8 mouse cellular contexts compared by ENCODE assay signal in the genomic region with DNA sequence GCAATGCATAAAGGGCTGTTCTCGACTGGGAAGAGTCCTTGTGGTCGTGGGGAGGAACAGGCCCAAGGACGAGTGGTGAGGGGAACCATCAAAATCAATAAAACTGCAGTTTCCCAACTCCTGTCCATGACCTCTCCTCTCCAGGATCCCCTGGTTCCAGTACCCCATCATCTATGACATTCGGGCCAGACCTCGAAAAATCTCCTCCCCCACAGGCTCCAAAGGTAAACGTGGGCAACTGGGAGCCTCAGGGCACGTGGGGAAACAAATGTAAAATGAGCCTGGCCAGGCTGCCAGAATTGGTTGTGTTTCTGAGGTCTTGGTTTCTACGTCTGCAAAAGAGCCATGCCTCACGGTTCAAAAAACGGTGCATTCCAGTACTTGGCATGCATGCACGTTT. TPM values are rescaled to one million over a fixed set of nuclear protein-coding genes. Genes with fewer than 3 reads are reported as not detected.
A peak's percentile ranks its signal among the peaks of the same experiment; 100 is the strongest.
DNase-seq lines count a peak whose midpoint lies in the region; ATAC-seq and TF ChIP-seq lines count a peak whose summit lies in the region.

No protein-coding gene starts in this region.

- no peak for DNase-seq in heart, postnatal 0 days (ENCODE audit: low spot score)
- DNase-seq in heart, postnatal 4 days = no peak
- peak; percentile 89 for DNase-seq in midbrain, embryonic 11.5 days (ENCODE audit: low spot score, missing footprints)
- DNase-seq in retina, postnatal 1 day = no peak
- DNase-seq in left cerebral cortex, postnatal 36 days (ENCODE audit: low spot score in 2 of 2) = no peak
- no peak for DNase-seq in left cerebral cortex, postnatal 14 days (ENCODE audit: low spot score in 2 of 2)

- peaks cover 25% of the 10 kb centered on the region for H3K4me1 ChIP-seq in heart, postnatal 0 days (ENCODE audit: control insufficient read depth, insufficient read depth)
- H3K4me1 ChIP-seq in bone marrow, adult 2 months (ENCODE audit: control insufficient read depth, insufficient read depth, low read length) = peaks cover 2% of the 10 kb centered on the region; the same call in 1 of the 2 replicates
- H3K4me1 ChIP-seq in hindbrain, embryonic 12.5 days = peaks cover 30% of the 10 kb centered on the region
- H3K4me1 ChIP-seq in midbrain, embryonic 11.5 days (ENCODE audit: control insufficient read depth, insufficient read depth, low read length) = peaks cover 16% of the 10 kb centered on the region

- no peaks in the 10 kb centered on the region for H3K9me3 ChIP-seq in heart, postnatal 0 days (replicated peaks; ENCODE audit: control insufficient read depth, low read length)
- no peaks in the 10 kb centered on the region for H3K9me3 ChIP-seq in hindbrain, embryonic 12.5 days (replicated peaks)
- H3K9me3 ChIP-seq in midbrain, embryonic 11.5 days (ENCODE audit: control insufficient read depth, low read length) = no peaks in the 10 kb centered on the region

- no peak for ATAC-seq in heart, postnatal 0 days (ENCODE audit: insufficient read depth, low read depth)
- ATAC-seq in hindbrain, embryonic 12.5 days (ENCODE audit: low FRiP score) = no peak
- ATAC-seq in midbrain, embryonic 11.5 days (ENCODE audit: low FRiP score) = no peak

- WGBS in heart, postnatal 0 days = 9% methylated on average over 11 of the region's 11 CpGs
- WGBS in bone marrow, adult 2 months = 15% methylated on average over 11 of the region's 11 CpGs
- WGBS in hindbrain, embryonic 12.5 days = 19% methylated on average over 11 of the region's 11 CpGs
- 22% methylated on average over 11 of the region's 11 CpGs for WGBS in midbrain, embryonic 11.5 days

- no peak for TF ChIP-seq EP300 in heart, postnatal 0 days (IDR thresholded peaks at IDR 0.05; ENCODE audit: low read depth)

- intact Hi-C loops in left cerebral cortex, postnatal 36 days (cut with DNase I) = loop anchor here (1.0 kb wide), 2 partner anchors 28 to 32 kb away; a partner anchor contains a TSS
- intact Hi-C loops in left cerebral cortex, postnatal 14 days (cut with DNase I) = loop anchor here (2.0 kb wide), 1 partner anchor 28 kb away; a partner anchor contains a TSS

- no peaks in the 10 kb centered on the region for H3K27me3 ChIP-seq in heart, postnatal 0 days (ENCODE audit: control insufficient read depth, insufficient read depth, low read length)
- no peaks in the 10 kb centered on the region for H3K27me3 ChIP-seq in hindbrain, embryonic 12.5 days
- no peaks in the 10 kb centered on the region for H3K27me3 ChIP-seq in midbrain, embryonic 11.5 days (ENCODE audit: control insufficient read depth, insufficient read depth, low read length)

- no peak for TF ChIP-seq POLR2A in bone marrow, adult 2 months (IDR thresholded peaks at IDR 0.05; ENCODE audit: borderline replicate concordance, control insufficient read depth, low read depth, low read length)

- peaks cover 44% of the 10 kb centered on the region for H3K36me3 ChIP-seq in heart, postnatal 0 days (replicated peaks; ENCODE audit: control insufficient read depth, insufficient read depth, low read length)
- peaks cover 41% of the 10 kb centered on the region for H3K36me3 ChIP-seq in hindbrain, embryonic 12.5 days
- H3K36me3 ChIP-seq in midbrain, embryonic 11.5 days (ENCODE audit: control insufficient read depth, insufficient read depth, low read length) = peaks cover 4% of the 10 kb centered on the region; the same call in 1 of the 2 replicates

- peak overlapping the region; percentile 96 for H3K4me2 ChIP-seq in heart, postnatal 0 days (ENCODE audit: low read depth, low read length)
- peak overlapping the region; percentile 93 for H3K4me2 ChIP-seq in hindbrain, embryonic 12.5 days (replicated peaks)
- H3K4me2 ChIP-seq in midbrain, embryonic 11.5 days = peak overlapping the region; percentile 98

- peak overlapping the region; percentile 93 for H3K9ac ChIP-seq in heart, postnatal 0 days (replicated peaks; ENCODE audit: low read depth, low read length)
- peak overlapping the region; percentile 92 for H3K9ac ChIP-seq in hindbrain, embryonic 12.5 days
- H3K9ac ChIP-seq in midbrain, embryonic 11.5 days (ENCODE audit: low read length) = peak overlapping the region; percentile 91

- H3K27ac ChIP-seq in heart, postnatal 0 days (ENCODE audit: low read depth) = peak overlapping the region; percentile 91
- H3K27ac ChIP-seq in bone marrow, adult 2 months (ENCODE audit: control insufficient read depth, insufficient read depth, low read depth, low read length, poor library complexity) = no peak overlapping the region
- H3K27ac ChIP-seq in hindbrain, embryonic 12.5 days = no peak overlapping the region
- H3K27ac ChIP-seq in midbrain, embryonic 11.5 days (ENCODE audit: low read depth, low read length) = no peak overlapping the region

- peak overlapping the region; percentile 90 for H3K4me3 ChIP-seq in heart, postnatal 0 days (ENCODE audit: low read depth, low read length)
- peak overlapping the region; percentile 96 for H3K4me3 ChIP-seq in bone marrow, adult 2 months (replicated peaks; ENCODE audit: control insufficient read depth, low read depth, low read length)
- peak overlapping the region; percentile 91 for H3K4me3 ChIP-seq in hindbrain, embryonic 12.5 days
- H3K4me3 ChIP-seq in midbrain, embryonic 11.5 days (ENCODE audit: low read depth, low read length) = peak overlapping the region; percentile 91

- no peak for TF ChIP-seq CTCF in heart, postnatal 0 days (IDR thresholded peaks at IDR 0.05; ENCODE audit: low read depth)
- no peak for TF ChIP-seq CTCF in bone marrow, adult 2 months (IDR thresholded peaks at IDR 0.05; ENCODE audit: control insufficient read depth, insufficient read depth, low read length)

RNA-seq across cellular contexts. Expression of a gene that starts 0.8 kb away (rescaled TPM):
- total RNA-seq in heart, postnatal 0 days (2014; rRNA removed; ENCODE audit: low replicate concordance) = 407 and 409 TPM in 2 replicates
- 423 and 432 TPM in 2 replicates for polyA plus RNA-seq in heart, postnatal 0 days (2015; fragmentation: Nextera tagmentation; extraction: Ambion mirVana)
- total RNA-seq in heart, postnatal 4 days (2021) = 100 to 1,000 TPM; 398 to 399 TPM
- polyA plus RNA-seq in bone marrow, adult 2 months (2011; ENCODE audit: insufficient read depth, insufficient read length, low replicate concordance, missing spikeins) = 143 and 213 TPM in 2 replicates
- polyA plus RNA-seq in hindbrain, embryonic 12.5 days (2016; fragmentation: Nextera tagmentation; extraction: Ambion mirVana) = 291 and 292 TPM in 2 replicates
- 343 and 353 TPM in 2 replicates for polyA plus RNA-seq in midbrain, embryonic 11.5 days (2014; fragmentation: Nextera tagmentation; extraction: Ambion mirVana)
- 100 to 1,000 TPM; 113 to 127 TPM for total RNA-seq in left cerebral cortex, postnatal 36 days (2021)
- total RNA-seq in left cerebral cortex, postnatal 14 days (2021) = 100 to 1,000 TPM; 133 to 144 TPM

RNA-seq across cellular contexts. Expression of a gene that starts 0.9 kb away (rescaled TPM):
- total RNA-seq in heart, postnatal 0 days (2014; rRNA removed; ENCODE audit: low replicate concordance) = 94.9 and 106 TPM in 2 replicates
- polyA plus RNA-seq in heart, postnatal 0 days (2015; fragmentation: Nextera tagmentation; extraction: Ambion mirVana) = 85.6 and 97.0 TPM in 2 replicates
- 10 to 100 TPM; 72.9 to 73.6 TPM for total RNA-seq in heart, postnatal 4 days (2021)
- 101 and 149 TPM in 2 replicates for polyA plus RNA-seq in bone marrow, adult 2 months (2011; ENCODE audit: insufficient read depth, insufficient read length, low replicate concordance, missing spikeins)
- polyA plus RNA-seq in hindbrain, embryonic 12.5 days (2016; fragmentation: Nextera tagmentation; extraction: Ambion mirVana) = 131 and 138 TPM in 2 replicates
- 215 and 219 TPM in 2 replicates for polyA plus RNA-seq in midbrain, embryonic 11.5 days (2014; fragmentation: Nextera tagmentation; extraction: Ambion mirVana)
- 10 to 100 TPM; 41.8 to 45.9 TPM for total RNA-seq in left cerebral cortex, postnatal 36 days (2021)
- total RNA-seq in left cerebral cortex, postnatal 14 days (2021) = 10 to 100 TPM; 45.6 to 45.9 TPM

RNA-seq across cellular contexts. Expression of a gene that starts 25.6 kb away (rescaled TPM):
- total RNA-seq in heart, postnatal 0 days (2014; rRNA removed; ENCODE audit: low replicate concordance) = 2.4 and 6.3 TPM in 2 replicates
- 4.3 and 4.5 TPM in 2 replicates for polyA plus RNA-seq in heart, postnatal 0 days (2015; fragmentation: Nextera tagmentation; extraction: Ambion mirVana)
- 1 to 10 TPM; 5.3 to 5.4 TPM for total RNA-seq in heart, postnatal 4 days (2021)
- polyA plus RNA-seq in bone marrow, adult 2 months (2011; ENCODE audit: insufficient read depth, insufficient read length, low replicate concordance, missing spikeins) = 239 and 439 TPM in 2 replicates
- 5.6 TPM in 2 replicates for polyA plus RNA-seq in hindbrain, embryonic 12.5 days (2016; fragmentation: Nextera tagmentation; extraction: Ambion mirVana)
- polyA plus RNA-seq in midbrain, embryonic 11.5 days (2014; fragmentation: Nextera tagmentation; extraction: Ambion mirVana) = 5.1 and 6.3 TPM in 2 replicates
- total RNA-seq in left cerebral cortex, postnatal 36 days (2021) = 1 to 10 TPM; 3.7 to 6.6 TPM
- total RNA-seq in left cerebral cortex, postnatal 14 days (2021) = 1 to 10 TPM; 3.6 to 4.0 TPM

RNA-seq across cellular contexts. Expression of a gene that starts 28.3 kb away (rescaled TPM):
- total RNA-seq in heart, postnatal 0 days (2014; rRNA removed; ENCODE audit: low replicate concordance) = 119 and 153 TPM in 2 replicates
- 492 and 535 TPM in 2 replicates for polyA plus RNA-seq in heart, postnatal 0 days (2015; fragmentation: Nextera tagmentation; extraction: Ambion mirVana)
- total RNA-seq in heart, postnatal 4 days (2021) = 100 to 1,000 TPM; 259 to 300 TPM
- 138 and 208 TPM in 2 replicates for polyA plus RNA-seq in bone marrow, adult 2 months (2011; ENCODE audit: insufficient read depth, insufficient read length, low replicate concordance, missing spikeins)
- 519 and 565 TPM in 2 replicates for polyA plus RNA-seq in hindbrain, embryonic 12.5 days (2016; fragmentation: Nextera tagmentation; extraction: Ambion mirVana)
- 532 and 550 TPM in 2 replicates for polyA plus RNA-seq in midbrain, embryonic 11.5 days (2014; fragmentation: Nextera tagmentation; extraction: Ambion mirVana)
- total RNA-seq in left cerebral cortex, postnatal 36 days (2021) = 100 to 1,000 TPM; 285 to 313 TPM
- 100 to 1,000 TPM; 294 to 301 TPM for total RNA-seq in left cerebral cortex, postnatal 14 days (2021)

RNA-seq across cellular contexts. Expression of a gene that starts 42.9 kb away (rescaled TPM):
- total RNA-seq in heart, postnatal 0 days (2014; rRNA removed; ENCODE audit: low replicate concordance) = not detected in 2 replicates
- polyA plus RNA-seq in heart, postnatal 0 days (2015; fragmentation: Nextera tagmentation; extraction: Ambion mirVana) = not detected in 2 replicates
- 1 to 10 TPM in 1 of 2 experiments, not detected in 1; 2.1 TPM for total RNA-seq in heart, postnatal 4 days (2021)
- not detected in 2 replicates for polyA plus RNA-seq in bone marrow, adult 2 months (2011; ENCODE audit: insufficient read depth, insufficient read length, low replicate concordance, missing spikeins)
- polyA plus RNA-seq in hindbrain, embryonic 12.5 days (2016; fragmentation: Nextera tagmentation; extraction: Ambion mirVana) = not detected in 2 replicates
- polyA plus RNA-seq in midbrain, embryonic 11.5 days (2014; fragmentation: Nextera tagmentation; extraction: Ambion mirVana) = not detected in 2 replicates
- not detected for total RNA-seq in left cerebral cortex, postnatal 36 days (2021)
- not detected for total RNA-seq in left cerebral cortex, postnatal 14 days (2021)
